4 mouse cellular contexts compared by ENCODE assay signal in the genomic region with DNA sequence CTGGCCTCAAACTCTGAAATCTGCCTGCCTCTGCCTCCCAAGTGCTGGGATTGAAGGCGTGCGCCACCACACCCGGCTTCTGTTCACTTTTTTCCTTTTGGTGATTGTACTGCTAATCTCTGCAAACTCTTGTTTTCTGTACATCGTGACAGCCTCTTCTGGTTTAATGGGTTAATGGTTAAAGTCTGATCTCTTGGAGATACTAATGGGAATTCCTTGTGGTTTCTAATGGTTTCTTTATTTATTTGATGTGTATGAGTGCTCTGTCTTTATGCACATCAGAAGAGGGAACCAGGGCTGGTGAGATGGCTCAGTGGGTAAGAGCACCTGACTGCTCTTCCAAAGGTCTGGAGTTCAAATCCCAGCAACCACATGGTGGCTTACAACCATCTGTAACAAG. TPM values are rescaled to one million over a fixed set of nuclear protein-coding genes. Genes with fewer than 3 reads are reported as not detected.
"Had no signal": no experiment of that assay in that cellular context is flagged by ENCODE, and none has a peak within 500 bp of the region (broad histone marks: within the 10 kb centered on the region; RNA-seq: fewer than 3 reads in every experiment).

No protein-coding gene starts in this region.

RNA-seq across cellular contexts. Expression of gene Six1, which starts 28.1 kb away (rescaled TPM):
- total RNA-seq: neutrophil, adult 5-6 weeks had no signal
- polyA plus RNA-seq: small intestine, adult 2 months; spleen, adult 2 months; stomach, embryonic 14.5 days had no signal
